Mouse (Mus musculus) heart, adult 2 months (tissue): ENCODE results near the gene Ttc39a.
A peak's percentile ranks its signal among the peaks of the same experiment; 100 is the strongest.

Experiments used
- CTCF ChIP-seq: fragments of 200-600 bp; IDR thresholded peaks from 2 replicates; pipeline ENCODE4 v1.8.1; 2022; ENCODE audit warnings: antibody characterized with exemption, mild to moderate bottlenecking, moderate library complexity
- POLR2A ChIP-seq: fragments of 200-500 bp; IDR thresholded peaks from 2 replicates; pipeline ENCODE4 v1.6.1; 2011; ENCODE audit warnings: mild to moderate bottlenecking, low read depth, low read length, control low read depth; ENCODE audit not compliant: insufficient read depth

DNA sequence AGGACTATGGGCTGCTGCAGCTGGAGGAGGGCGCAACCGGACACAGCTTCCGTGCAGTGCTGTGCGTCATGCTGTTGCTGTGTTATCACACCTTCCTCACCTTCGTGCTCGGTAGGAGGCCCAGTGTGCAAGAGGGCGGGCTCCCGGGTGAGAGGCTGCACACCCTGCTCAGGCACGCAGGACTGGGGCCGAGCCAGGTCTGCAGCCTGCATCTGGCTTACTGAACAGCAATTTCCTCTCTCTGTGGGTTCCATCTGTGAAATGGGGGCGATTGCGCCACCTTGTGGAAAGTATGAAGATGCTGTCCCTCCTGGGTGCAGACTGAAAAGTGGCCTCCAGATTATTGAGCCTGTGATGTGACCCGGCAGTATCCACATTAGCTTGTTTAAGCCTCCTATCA, 24.4 kb downstream of the Ttc39a start:
- TF ChIP-seq CTCF = peak; percentile 71
- no peak for TF ChIP-seq POLR2A
